Mouse (Mus musculus): Measurements from ENCODE around the gene 4930544D05Rik. TPM values are rescaled to one million over a fixed set of nuclear protein-coding genes. Genes with fewer than 3 reads are reported as not detected.

The 4930544D05Rik gene
- total RNA-seq, 1 experiment: 0.45 TPM

GRCm38 (mm10) chr11:70635601-70636000, 20.0 kb downstream of the 4930544D05Rik start:
- no peaks in the 10 kb centered on the region for H3K4me1 ChIP-seq (ENCODE audit: control insufficient read depth in 2 of 2, insufficient read depth in 2 of 2, low read length in 2 of 2, poor library complexity in 1 of 2)
- in situ Hi-C loops (cut with MboI; ENCODE audit: low sequenced_read_pairs in 2 of 2, unreplicated experiment in 2 of 2): no loop called here
- no peaks in the 10 kb centered on the region for H3K9me3 ChIP-seq (ENCODE audit: control insufficient read depth, insufficient read depth, low read depth, low read length)
- no peak overlapping the region for H3K4me3 ChIP-seq (ENCODE audit: insufficient read depth in 1 of 2, low read depth in 1 of 2, low read length in 2 of 2, poor library complexity in 1 of 2, severe bottlenecking in 1 of 2)
- DNase-seq (ENCODE audit: low read depth, low spot score): no peak
- H3K27ac ChIP-seq (ENCODE audit: insufficient read depth, low read depth, low read length, poor library complexity, severe bottlenecking): no peak overlapping the region
- H3K9ac ChIP-seq (ENCODE audit: insufficient read depth, low read depth, low read length, poor library complexity, severe bottlenecking): no peak overlapping the region
- TF ChIP-seq ZC3H11A (IDR thresholded peaks at IDR 0.05; ENCODE audit: borderline replicate concordance, low read depth, low read length) (no peak), MAFK (IDR thresholded peaks at IDR 0.05; ENCODE audit: insufficient read depth, low read depth, low read length) (no peak), HCFC1 (IDR thresholded peaks at IDR 0.05; ENCODE audit: borderline replicate concordance, insufficient read depth, low read length) (no peak), CHD2 (IDR thresholded peaks at IDR 0.05; ENCODE audit: low read depth, low read length) (no peak), ZNF384 (IDR thresholded peaks at IDR 0.05; ENCODE audit: low read depth, low read length) (no peak)
- no peaks in the 10 kb centered on the region for H3K36me3 ChIP-seq (ENCODE audit: control insufficient read depth, insufficient read depth, low read length, poor library complexity, severe bottlenecking)

GRCm38 (mm10) chr11:70637764-70638163, 22.1 kb downstream of the 4930544D05Rik start:
- Histone ChIP-seq H3K9ac (ENCODE audit: insufficient read depth, low read depth, low read length, poor library complexity, severe bottlenecking) (no peak overlapping the region), H3K9me3 (ENCODE audit: control insufficient read depth, insufficient read depth, low read depth, low read length) (no peaks in the 10 kb centered on the region), H3K27ac (ENCODE audit: insufficient read depth, low read depth, low read length, poor library complexity, severe bottlenecking) (no peak overlapping the region), H3K4me1 (ENCODE audit: control insufficient read depth in 2 of 2, insufficient read depth in 2 of 2, low read length in 2 of 2, poor library complexity in 1 of 2) (no peaks in the 10 kb centered on the region), H3K4me3 (ENCODE audit: insufficient read depth in 1 of 2, low read depth in 1 of 2, low read length in 2 of 2, poor library complexity in 1 of 2, severe bottlenecking in 1 of 2) (no peak overlapping the region), H3K36me3 (ENCODE audit: control insufficient read depth, insufficient read depth, low read length, poor library complexity, severe bottlenecking) (no peaks in the 10 kb centered on the region)
- in situ Hi-C loops (cut with MboI; ENCODE audit: low sequenced_read_pairs in 2 of 2, unreplicated experiment in 2 of 2): no loop called here
- TF ChIP-seq HCFC1 (IDR thresholded peaks at IDR 0.05; ENCODE audit: borderline replicate concordance, insufficient read depth, low read length) (no peak), CHD2 (IDR thresholded peaks at IDR 0.05; ENCODE audit: low read depth, low read length) (no peak), ZNF384 (IDR thresholded peaks at IDR 0.05; ENCODE audit: low read depth, low read length) (no peak), ZC3H11A (IDR thresholded peaks at IDR 0.05; ENCODE audit: borderline replicate concordance, low read depth, low read length) (no peak), MAFK (IDR thresholded peaks at IDR 0.05; ENCODE audit: insufficient read depth, low read depth, low read length) (no peak)
- DNase-seq (ENCODE audit: low read depth, low spot score): no peak

- Histone ChIP-seq H3K27ac (ENCODE audit: insufficient read depth, low read depth, low read length, poor library complexity, severe bottlenecking) (no peak overlapping the region), H3K4me3 (ENCODE audit: insufficient read depth in 1 of 2, low read depth in 1 of 2, low read length in 2 of 2, poor library complexity in 1 of 2, severe bottlenecking in 1 of 2) (no peak overlapping the region), H3K9me3 (ENCODE audit: control insufficient read depth, insufficient read depth, low read depth, low read length) (no peaks in the 10 kb centered on the region), H3K9ac (ENCODE audit: insufficient read depth, low read depth, low read length, poor library complexity, severe bottlenecking) (no peak overlapping the region), H3K36me3 (ENCODE audit: control insufficient read depth, insufficient read depth, low read length, poor library complexity, severe bottlenecking) (no peaks in the 10 kb centered on the region), H3K4me1 (ENCODE audit: control insufficient read depth in 2 of 2, insufficient read depth in 2 of 2, low read length in 2 of 2, poor library complexity in 1 of 2) (no peaks in the 10 kb centered on the region)
- TF ChIP-seq ZNF384 (IDR thresholded peaks at IDR 0.05; ENCODE audit: low read depth, low read length): no peak
- no peak for TF ChIP-seq ZC3H11A (IDR thresholded peaks at IDR 0.05; ENCODE audit: borderline replicate concordance, low read depth, low read length)
- no peak for TF ChIP-seq MAFK (IDR thresholded peaks at IDR 0.05; ENCODE audit: insufficient read depth, low read depth, low read length)
- no peak for TF ChIP-seq CHD2 (IDR thresholded peaks at IDR 0.05; ENCODE audit: low read depth, low read length)
- no peak for TF ChIP-seq HCFC1 (IDR thresholded peaks at IDR 0.05; ENCODE audit: borderline replicate concordance, insufficient read depth, low read length)
- in situ Hi-C loops (cut with MboI; ENCODE audit: low sequenced_read_pairs in 2 of 2, unreplicated experiment in 2 of 2): no loop called here
- DNase-seq (ENCODE audit: low read depth, low spot score): no peak
Observed at GRCm38 (mm10) chr11:70638293-70638692, 22.6 kb downstream of the 4930544D05Rik start.

- DNase-seq (ENCODE audit: low read depth, low spot score): no peak
- in situ Hi-C loops (cut with MboI; ENCODE audit: low sequenced_read_pairs in 2 of 2, unreplicated experiment in 2 of 2): no loop called here
- H3K4me3 ChIP-seq (ENCODE audit: insufficient read depth in 1 of 2, low read depth in 1 of 2, low read length in 2 of 2, poor library complexity in 1 of 2, severe bottlenecking in 1 of 2): no peak within 1 kb of the TSS
- TF ChIP-seq HCFC1 (IDR thresholded peaks at IDR 0.05; ENCODE audit: borderline replicate concordance, insufficient read depth, low read length) (no peak), ZNF384 (IDR thresholded peaks at IDR 0.05; ENCODE audit: low read depth, low read length) (no peak), MAFK (IDR thresholded peaks at IDR 0.05; ENCODE audit: insufficient read depth, low read depth, low read length) (no peak), CHD2 (IDR thresholded peaks at IDR 0.05; ENCODE audit: low read depth, low read length) (no peak)
- H3K9me3 ChIP-seq (ENCODE audit: control insufficient read depth, insufficient read depth, low read depth, low read length): no peaks in the 10 kb centered on the region
- no peak within 1 kb of the TSS for H3K27ac ChIP-seq (ENCODE audit: insufficient read depth, low read depth, low read length, poor library complexity, severe bottlenecking)
- no peak within 1 kb of the TSS for H3K9ac ChIP-seq (ENCODE audit: insufficient read depth, low read depth, low read length, poor library complexity, severe bottlenecking)
- no peaks in the 10 kb centered on the region for H3K36me3 ChIP-seq (ENCODE audit: control insufficient read depth, insufficient read depth, low read length, poor library complexity, severe bottlenecking)
- no peaks in the 10 kb centered on the region for H3K4me1 ChIP-seq (ENCODE audit: control insufficient read depth in 2 of 2, insufficient read depth in 2 of 2, low read length in 2 of 2, poor library complexity in 1 of 2)
Observed at GRCm38 (mm10) chr11:70638714-70639278, 23.1 kb downstream of the 4930544D05Rik start, which contains the start of gene Gp1ba. TSS of gene Gp1ba (plus strand) at chr11:70639122.

Data from ES-E14 (cell line).